7 mouse cellular contexts compared by ENCODE assay signal in genomic region chr4:136956751-136957446, GRCm38 (mm10). TPM values are rescaled to one million over a fixed set of nuclear protein-coding genes. Genes with fewer than 3 reads are reported as not detected.
A peak's percentile ranks its signal among the peaks of the same experiment; 100 is the strongest.
DNase-seq lines count a peak whose midpoint lies in the region; ATAC-seq lines count a peak whose summit lies in the region.

Gene Epha8 (minus strand): TSS chr4:136956816.

- peaks cover 73% of the 10 kb centered on the region for H3K27me3 ChIP-seq in liver, embryonic 11.5 days (replicated peaks; ENCODE audit: control insufficient read depth, insufficient read depth, low read length)
- peaks cover 41% of the 10 kb centered on the region for H3K27me3 ChIP-seq in forebrain, embryonic 15.5 days
- H3K27me3 ChIP-seq in liver, embryonic 16.5 days (ENCODE audit: control insufficient read depth, insufficient read depth, low read depth, low read length) = peaks cover 62% of the 10 kb centered on the region

- H3K36me3 ChIP-seq in liver, embryonic 11.5 days (ENCODE audit: control insufficient read depth, insufficient read depth, low read length) = no peaks in the 10 kb centered on the region
- H3K36me3 ChIP-seq in forebrain, embryonic 15.5 days = no peaks in the 10 kb centered on the region
- no peaks in the 10 kb centered on the region for H3K36me3 ChIP-seq in liver, embryonic 16.5 days (ENCODE audit: control insufficient read depth, insufficient read depth)

- peaks cover 5% of the 10 kb centered on the region for H3K4me1 ChIP-seq in liver, embryonic 11.5 days (replicated peaks; ENCODE audit: control insufficient read depth, insufficient read depth, low read length)
- H3K4me1 ChIP-seq in forebrain, embryonic 15.5 days = peaks cover 15% of the 10 kb centered on the region
- no peaks in the 10 kb centered on the region; the same call in 1 of the 2 replicates for H3K4me1 ChIP-seq in liver, embryonic 16.5 days (ENCODE audit: control insufficient read depth, low read depth, low read length)

- H3K4me2 ChIP-seq in liver, embryonic 11.5 days = peak within 1 kb of the TSS; percentile 64
- peak within 1 kb of the TSS; percentile 90 for H3K4me2 ChIP-seq in forebrain, embryonic 15.5 days (replicated peaks)
- H3K4me2 ChIP-seq in liver, embryonic 16.5 days (ENCODE audit: low read depth, low read length) = 0 out of 2 replicates have a peak within 1 kb of the TSS, but pooled peaks have one; percentile 6

- H3K4me3 ChIP-seq in liver, embryonic 11.5 days (ENCODE audit: low read depth, low read length) = peak within 1 kb of the TSS; percentile 45
- peak within 1 kb of the TSS; percentile 55 for H3K4me3 ChIP-seq in forebrain, embryonic 15.5 days
- H3K4me3 ChIP-seq in liver, embryonic 16.5 days (ENCODE audit: low read depth, low read length) = peak within 1 kb of the TSS; percentile 13; the same call in 1 of the 2 replicates

- H3K9ac ChIP-seq in liver, embryonic 11.5 days (ENCODE audit: low read depth, low read length) = no peak within 1 kb of the TSS
- peak within 1 kb of the TSS; percentile 48 for H3K9ac ChIP-seq in forebrain, embryonic 15.5 days (replicated peaks)
- no peak within 1 kb of the TSS for H3K9ac ChIP-seq in liver, embryonic 16.5 days (ENCODE audit: low read depth, low read length)

- no peak for ATAC-seq in liver, embryonic 11.5 days (replicated peaks; ENCODE audit: low FRiP score)
- peak; percentile 68 for ATAC-seq in forebrain, embryonic 15.5 days (replicated peaks)
- ATAC-seq in liver, embryonic 16.5 days (ENCODE audit: low read depth) = no peak

- DNase-seq in liver, embryonic 11.5 days (ENCODE audit: low spot score) = no peak
- DNase-seq in liver = no peak
- DNase-seq in cerebellum, postnatal 10 days = peak; percentile 61 to 62
- no peak for DNase-seq in T-cell, adult 2 months (ENCODE audit: low spot score)
- no peak for DNase-seq in thymus, adult 18-20 months

- 4% methylated on average over 36 of the region's 75 CpGs for WGBS in liver, embryonic 11.5 days
- WGBS in forebrain, embryonic 15.5 days = 2% methylated on average over 59 of the region's 75 CpGs
- under 1% methylated on average over 52 of the region's 75 CpGs for WGBS in liver, embryonic 16.5 days (ENCODE audit: insufficient replicate concordance)

- H3K27ac ChIP-seq in liver, embryonic 11.5 days (ENCODE audit: low read depth, low read length) = no peak within 1 kb of the TSS
- no peak within 1 kb of the TSS for H3K27ac ChIP-seq in forebrain, embryonic 15.5 days (replicated peaks)
- H3K27ac ChIP-seq in liver, embryonic 16.5 days (ENCODE audit: low read length) = no peak within 1 kb of the TSS

- no peaks in the 10 kb centered on the region for H3K9me3 ChIP-seq in liver, embryonic 11.5 days (ENCODE audit: control insufficient read depth, low read length)
- no peaks in the 10 kb centered on the region for H3K9me3 ChIP-seq in forebrain, embryonic 15.5 days
- H3K9me3 ChIP-seq in liver, embryonic 16.5 days (replicated peaks; ENCODE audit: control insufficient read depth, low read length) = no peaks in the 10 kb centered on the region

RNA-seq across cellular contexts. Expression of gene Epha8, which starts in this region (rescaled TPM):
- 0.21 and 0.22 TPM in 2 replicates for polyA plus RNA-seq in liver, embryonic 11.5 days (2014; fragmentation: Nextera tagmentation; extraction: Ambion mirVana)
- polyA plus RNA-seq in forebrain, embryonic 15.5 days (2015; fragmentation: Nextera tagmentation; extraction: Ambion mirVana) = 4.6 and 5.1 TPM in 2 replicates
- 0.28 and 0.46 TPM in 2 replicates for polyA plus RNA-seq in liver, embryonic 16.5 days (2015; fragmentation: Nextera tagmentation; extraction: Ambion mirVana)

Comparison
In these comparisons a context has a peak if more than half of its experiments do, and no peak if none do; other contexts are left out.
1. DNase-seq: peak in cerebellum, postnatal 10 days (2 of 2); none in liver, embryonic 11.5 days (single experiment), liver (single experiment), T-cell, adult 2 months (single experiment) and thymus, adult 18-20 months (0 of 2).
2. H3K4me2 ChIP-seq: peak in every context shown above with its lines; median percentile 90 in forebrain, embryonic 15.5 days; 64 in liver, embryonic 11.5 days; 6 in liver, embryonic 16.5 days.
3. Peak in every context shown above with its lines, with median percentiles within 50 percentile points of each other: H3K4me3 ChIP-seq.